Mouse (Mus musculus) thymus, postnatal 25 days (tissue): ENCODE data around the gene Prune1.
A peak's percentile ranks its signal among the peaks of the same experiment; 100 is the strongest.

Experiments
- DNase-seq: peaks from one replicate; pipeline ENCODE4 v3.0.0; 2022

Gene Prune1

GRCm38 (mm10) chr3:95275161-95275560 is 6.7 kb downstream of the Prune1 start:
- DNase-seq = no peak

GRCm38 (mm10) chr3:95274453-95274852 is 7.4 kb downstream of the Prune1 start:
- no peak for DNase-seq

DNA sequence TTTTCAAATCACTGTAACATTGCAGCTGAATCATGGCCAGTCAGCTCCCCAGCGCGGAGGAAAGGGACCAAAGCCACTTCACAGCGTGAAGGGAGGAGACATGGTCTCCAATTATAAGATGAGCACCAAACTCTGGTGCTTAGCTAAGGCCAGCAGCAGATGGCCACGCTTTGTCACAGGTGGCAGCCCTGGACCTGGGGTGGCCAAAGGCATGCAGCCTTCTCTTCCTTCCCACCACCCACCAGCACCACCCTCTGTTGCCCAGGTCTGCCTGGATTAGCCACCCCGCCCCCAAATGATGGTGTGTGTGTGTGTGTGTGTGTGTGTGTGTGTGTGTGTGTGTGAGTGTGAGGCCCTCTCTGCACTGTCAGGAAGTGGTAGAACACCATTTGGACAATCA is 8.4 kb downstream of the Prune1 start:
- no peak for DNase-seq

- DNase-seq = no peak
Measured at GRCm38 (mm10) chr3:95270766-95271364, 11.0 kb downstream of the Prune1 start.

DNA sequence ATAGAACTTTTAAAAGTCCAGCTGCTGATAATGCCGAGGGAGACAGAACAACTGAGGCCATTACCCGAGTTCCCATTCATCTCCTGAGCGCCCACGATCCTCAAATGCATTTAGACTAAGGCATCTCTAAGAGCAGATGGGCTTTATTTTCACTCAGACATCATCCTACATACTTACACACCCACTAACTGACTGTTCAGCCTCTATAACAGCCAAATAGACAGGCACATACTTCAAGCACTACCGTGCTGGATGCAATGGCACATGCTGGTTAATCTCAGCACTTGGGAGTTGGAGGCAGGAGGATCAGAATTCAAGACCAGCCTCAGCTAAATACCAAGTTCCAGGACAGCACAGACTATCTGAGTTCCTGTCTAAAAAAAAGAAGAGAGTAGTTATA is 12.1 kb downstream of the Prune1 start:
- DNase-seq = no peak

DNA sequence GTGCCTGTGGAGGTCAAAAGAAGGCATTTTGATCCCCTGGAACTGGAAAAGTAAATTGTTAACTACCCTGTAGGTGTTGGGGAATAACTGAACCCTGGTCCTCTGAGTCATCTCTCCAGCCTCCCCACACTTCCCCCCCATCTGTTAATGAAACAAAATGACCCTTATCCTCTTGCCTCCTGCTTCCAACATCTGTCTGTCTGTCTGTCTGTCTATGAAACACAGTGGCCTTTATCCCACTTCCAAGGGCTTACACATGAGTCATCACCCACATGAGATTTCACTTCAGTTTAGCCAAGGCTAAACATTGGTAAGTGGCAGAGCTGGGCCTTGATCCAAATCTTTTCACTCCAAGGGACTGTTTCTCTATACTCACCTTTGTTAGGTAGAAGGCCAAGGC is 14.0 kb downstream of the Prune1 start:
- DNase-seq = no peak

- no peak for DNase-seq
Measured at GRCm38 (mm10) chr3:95266052-95266451, 15.8 kb downstream of the Prune1 start.

DNA sequence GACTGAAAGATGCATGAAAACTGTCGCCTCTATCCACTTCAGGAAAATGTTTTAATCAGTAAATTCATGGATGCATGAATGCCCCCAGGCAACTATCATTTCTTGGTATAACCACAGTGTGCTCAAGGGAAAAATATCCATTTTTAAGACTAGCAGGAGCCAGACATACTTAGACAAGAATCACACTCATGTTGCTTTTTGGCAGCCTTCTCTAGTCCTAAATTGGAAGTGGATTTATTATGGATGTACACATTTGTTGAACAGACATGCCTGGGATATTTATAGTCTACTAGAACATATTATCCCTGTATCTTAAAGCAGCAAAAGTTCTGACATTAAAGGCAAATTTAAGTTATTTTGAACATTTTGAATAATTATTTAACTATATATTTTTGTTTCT is 17.2 kb downstream of the Prune1 start:
- DNase-seq = no peak

- peak; percentile 84 for DNase-seq
Measured at GRCm38 (mm10) chr3:95263089-95263739, 18.7 kb downstream of the Prune1 start.

GRCm38 (mm10) chr3:95261975-95262374 is 19.9 kb downstream of the Prune1 start:
- no peak for DNase-seq

GRCm38 (mm10) chr3:95256931-95257330 is 24.9 kb downstream of the Prune1 start:
- no peak for DNase-seq

DNA sequence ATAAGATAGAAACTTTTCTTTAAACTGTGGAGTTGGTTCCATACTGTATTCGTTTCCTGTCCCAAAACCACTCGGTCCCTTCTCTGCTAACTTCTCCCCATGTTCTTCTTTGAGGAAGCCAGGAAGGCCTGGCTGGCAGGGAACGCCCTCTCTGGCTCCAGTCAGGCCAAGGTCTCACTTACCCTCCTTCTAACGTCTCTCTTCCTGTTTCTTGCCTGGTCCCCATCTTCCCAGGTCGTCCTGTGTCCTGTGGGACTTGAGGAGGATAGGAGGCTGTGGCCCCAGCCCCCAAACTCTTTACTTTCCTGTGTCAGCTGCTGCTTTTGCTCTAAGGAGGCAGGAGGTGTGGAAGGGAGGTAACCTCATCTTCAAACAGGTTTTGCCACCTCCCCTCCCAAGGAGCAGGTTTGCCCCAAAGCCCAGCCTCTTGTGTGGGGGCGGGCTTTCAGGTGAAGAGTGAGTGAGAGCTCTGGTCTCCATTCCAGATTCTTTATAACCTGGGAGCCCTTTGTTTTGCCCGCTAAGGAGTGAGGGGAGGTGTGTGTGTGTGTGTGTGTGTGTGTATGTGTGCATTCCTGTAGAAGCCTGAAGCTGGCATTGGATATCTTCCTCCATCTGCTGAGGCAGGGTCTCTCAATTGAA is 31.0 kb downstream of the Prune1 start, which contains the start of gene Bnipl:
Bnipl (minus strand) TSS at position 411 of the 642 bp plus-strand sequence.
- no peak for DNase-seq

DNA sequence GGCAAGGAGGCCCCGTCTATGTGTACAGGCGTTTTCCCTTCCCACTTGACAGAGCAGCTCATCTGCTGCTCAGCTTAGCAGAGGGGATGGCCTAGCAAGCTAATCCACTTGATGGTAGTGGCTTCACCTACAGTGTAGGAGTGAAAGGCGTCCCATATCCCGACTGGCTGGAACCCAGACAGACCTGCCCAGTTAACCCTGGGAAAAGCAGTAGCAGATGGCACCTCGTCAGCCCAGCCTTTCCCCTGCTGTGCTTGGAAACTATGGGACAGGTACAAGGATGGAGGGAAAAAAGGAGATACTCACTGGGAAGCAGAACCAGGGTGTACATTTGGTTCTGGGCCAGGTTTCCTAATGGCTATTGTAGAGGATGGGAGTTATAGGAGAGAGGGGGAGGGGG is 31.5 kb downstream of the Prune1 start:
- no peak for DNase-seq

- no peak for DNase-seq
Measured at GRCm38 (mm10) chr3:95247660-95248336, 34.1 kb downstream of the Prune1 start.

DNA sequence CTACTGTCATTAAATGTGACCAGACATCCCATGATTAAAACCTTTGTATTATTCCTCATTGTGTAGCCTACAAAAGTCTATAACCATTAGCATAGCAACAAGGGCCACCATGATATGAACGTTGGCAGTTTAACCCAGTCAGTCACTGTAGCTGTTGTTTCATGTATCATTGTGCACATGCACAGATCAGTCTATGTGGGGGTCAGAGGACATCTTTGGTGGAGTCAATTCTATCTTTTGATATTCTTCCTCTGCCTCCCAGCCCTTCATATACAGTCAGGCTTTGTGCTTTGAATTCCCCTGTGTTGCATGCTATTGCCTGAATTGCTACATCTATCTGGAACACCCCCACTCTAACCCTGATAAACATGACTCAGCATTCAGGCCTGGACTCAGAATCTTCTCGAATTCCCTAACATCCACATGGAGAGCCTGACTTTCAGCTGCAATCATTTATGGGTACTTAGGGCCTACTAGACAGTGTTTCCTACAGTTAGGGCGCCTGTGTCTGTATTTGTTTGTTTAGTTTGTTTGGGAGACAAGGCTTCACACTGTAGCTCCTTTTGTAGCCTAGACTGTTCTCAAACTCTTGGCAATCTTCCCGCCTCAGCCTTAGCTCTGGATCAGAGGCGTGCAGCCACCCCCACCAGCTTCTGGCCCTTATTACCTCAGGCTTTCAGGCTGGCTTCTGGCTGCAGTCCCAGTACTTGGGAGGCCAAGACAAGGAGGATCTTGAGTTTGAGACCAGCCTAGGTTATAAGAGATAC is 35.2 kb downstream of the Prune1 start:
- no peak for DNase-seq

DNA sequence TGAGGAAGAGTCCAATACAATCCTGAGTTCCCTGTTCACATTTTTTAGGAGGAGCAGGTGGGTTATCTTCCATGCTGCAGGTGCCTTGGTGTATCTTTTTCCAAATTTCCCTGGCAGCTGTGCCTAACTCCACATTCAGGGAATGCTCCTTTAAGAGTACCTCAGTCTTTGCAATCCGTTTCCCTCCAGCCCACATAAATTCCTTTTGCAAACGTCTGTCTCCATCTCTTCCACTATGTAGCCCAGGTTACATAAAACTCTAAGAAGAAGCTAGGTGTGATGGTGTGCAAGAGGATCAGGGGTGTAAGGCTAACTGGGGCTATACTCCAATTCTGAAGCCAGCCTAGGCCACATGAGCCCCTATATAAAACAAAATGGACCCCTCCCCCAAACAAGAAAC is 38.8 kb downstream of the Prune1 start:
- DNase-seq = no peak

GRCm38 (mm10) chr3:95241498-95241897 is 40.4 kb downstream of the Prune1 start, which contains the start of gene Gm128:
TSS of gene Gm128 (minus strand) at chr3:95241598.
- DNase-seq = no peak

- DNase-seq = no peak
Measured at GRCm38 (mm10) chr3:95240900-95241299, 41.0 kb downstream of the Prune1 start.

DNA sequence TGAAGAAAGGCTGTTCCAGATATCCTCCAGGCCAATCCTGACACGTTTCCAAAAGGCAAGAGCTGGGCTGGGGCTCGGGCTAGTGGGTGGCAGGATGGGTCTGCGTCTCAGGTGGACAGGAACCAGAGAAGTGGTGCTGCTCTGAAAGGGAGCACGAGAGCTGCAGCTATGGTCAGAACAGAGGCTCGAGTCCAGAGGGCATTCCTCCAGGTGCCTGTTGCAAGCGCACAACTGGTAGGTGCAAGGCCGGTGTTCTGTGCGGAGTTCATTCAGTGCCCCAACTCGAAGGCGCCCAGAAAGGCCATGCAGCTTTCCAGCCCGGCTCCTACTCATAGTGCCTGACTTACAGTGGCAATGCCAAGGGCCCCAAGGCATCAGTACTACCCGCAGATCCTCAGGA is 41.9 kb downstream of the Prune1 start:
- DNase-seq = no peak

GRCm38 (mm10) chr3:95239022-95239421 is 42.9 kb downstream of the Prune1 start:
- DNase-seq = no peak

GRCm38 (mm10) chr3:95237541-95238099 is 44.3 kb downstream of the Prune1 start:
- no peak for DNase-seq
